Mouse (Mus musculus): ENCODE measurements around the gene Gramd4. TPM values are rescaled to one million over a fixed set of nuclear protein-coding genes. Genes with fewer than 3 reads are reported as not detected.

The Gramd4 gene
- polyA plus RNA-seq, 1 experiment, result 18.0 TPM

GRCm38 (mm10) chr15:86165811-86166590 is 108.5 kb downstream of the Gramd4 start:
- Histone ChIP-seq H3K4me1 (ENCODE audit: control insufficient read depth, insufficient read depth, low read length) (peaks cover 14% of the 10 kb centered on the region), H3K4me3 (ENCODE audit: insufficient read depth, low read length) (no peak overlapping the region), H3K27ac (ENCODE audit: insufficient read depth, low read length) (no peak overlapping the region)
- no peak for TF ChIP-seq CTCF (IDR thresholded peaks at IDR 0.05; ENCODE audit: borderline replicate concordance, insufficient read depth, low read length)
- no peak for TF ChIP-seq POLR2A (IDR thresholded peaks at IDR 0.05; ENCODE audit: low read depth, low read length)

- H3K4me3 ChIP-seq (ENCODE audit: insufficient read depth, low read length), result no peak overlapping the region
- TF ChIP-seq POLR2A (IDR thresholded peaks at IDR 0.05; ENCODE audit: low read depth, low read length) (no peak), CTCF (IDR thresholded peaks at IDR 0.05; ENCODE audit: borderline replicate concordance, insufficient read depth, low read length) (no peak)
- peaks cover 14% of the 10 kb centered on the region for H3K4me1 ChIP-seq (ENCODE audit: control insufficient read depth, insufficient read depth, low read length)
- no peak overlapping the region for H3K27ac ChIP-seq (ENCODE audit: insufficient read depth, low read length)
These were observed 109.6 kb downstream of the Gramd4 start for GRCm38 (mm10) chr15:86167032-86167655.

- Histone ChIP-seq H3K4me1 (ENCODE audit: control insufficient read depth, insufficient read depth, low read length) (peaks cover 14% of the 10 kb centered on the region), H3K27ac (ENCODE audit: insufficient read depth, low read length) (no peak overlapping the region), H3K4me3 (ENCODE audit: insufficient read depth, low read length) (no peak overlapping the region)
- TF ChIP-seq POLR2A (IDR thresholded peaks at IDR 0.05; ENCODE audit: low read depth, low read length), result no peak
These were observed 110.5 kb downstream of the Gramd4 start for GRCm38 (mm10) chr15:86167787-86168504.

- no peak overlapping the region for H3K4me3 ChIP-seq (ENCODE audit: insufficient read depth, low read length)
- TF ChIP-seq CTCF (IDR thresholded peaks at IDR 0.05; ENCODE audit: borderline replicate concordance, insufficient read depth, low read length) (no peak), POLR2A (IDR thresholded peaks at IDR 0.05; ENCODE audit: low read depth, low read length) (no peak)
- peaks cover 14% of the 10 kb centered on the region for H3K4me1 ChIP-seq (ENCODE audit: control insufficient read depth, insufficient read depth, low read length)
- no peak overlapping the region for H3K27ac ChIP-seq (ENCODE audit: insufficient read depth, low read length)
These were observed 111.0 kb downstream of the Gramd4 start for GRCm38 (mm10) chr15:86168505-86168867.

- H3K4me1 ChIP-seq (ENCODE audit: control insufficient read depth, insufficient read depth, low read length), result peaks cover 14% of the 10 kb centered on the region
- TF ChIP-seq CTCF (IDR thresholded peaks at IDR 0.05; ENCODE audit: borderline replicate concordance, insufficient read depth, low read length), result no peak
- TF ChIP-seq POLR2A (IDR thresholded peaks at IDR 0.05; ENCODE audit: low read depth, low read length), result no peak
These were observed 111.7 kb downstream of the Gramd4 start for GRCm38 (mm10) chr15:86168941-86169816.

GRCm38 (mm10) chr15:86169817-86170110 is 112.3 kb downstream of the Gramd4 start:
- TF ChIP-seq CTCF (IDR thresholded peaks at IDR 0.05; ENCODE audit: borderline replicate concordance, insufficient read depth, low read length) (no peak), POLR2A (IDR thresholded peaks at IDR 0.05; ENCODE audit: low read depth, low read length) (no peak)

More at GRCm38 (mm10) chr15:86168941-86169816, 111.7 kb downstream of the Gramd4 start:
- H3K27ac ChIP-seq (ENCODE audit: insufficient read depth, low read length), result no peak overlapping the region
- no peak overlapping the region for H3K4me3 ChIP-seq (ENCODE audit: insufficient read depth, low read length)

GRCm38 (mm10) chr15:86171316-86171715 is 113.8 kb downstream of the Gramd4 start:
- no peak overlapping the region for H3K27ac ChIP-seq (ENCODE audit: insufficient read depth, low read length)
- TF ChIP-seq CTCF (IDR thresholded peaks at IDR 0.05; ENCODE audit: borderline replicate concordance, insufficient read depth, low read length), result no peak
- TF ChIP-seq POLR2A (IDR thresholded peaks at IDR 0.05; ENCODE audit: low read depth, low read length), result no peak
- H3K4me3 ChIP-seq (ENCODE audit: insufficient read depth, low read length), result no peak overlapping the region
- H3K4me1 ChIP-seq (ENCODE audit: control insufficient read depth, insufficient read depth, low read length), result peaks cover 14% of the 10 kb centered on the region

More at GRCm38 (mm10) chr15:86169817-86170110, 112.3 kb downstream of the Gramd4 start:
- Histone ChIP-seq H3K4me3 (ENCODE audit: insufficient read depth, low read length) (no peak overlapping the region), H3K27ac (ENCODE audit: insufficient read depth, low read length) (no peak overlapping the region), H3K4me1 (ENCODE audit: control insufficient read depth, insufficient read depth, low read length) (peaks cover 14% of the 10 kb centered on the region)

- TF ChIP-seq CTCF (IDR thresholded peaks at IDR 0.05; ENCODE audit: borderline replicate concordance, insufficient read depth, low read length) (no peak), POLR2A (IDR thresholded peaks at IDR 0.05; ENCODE audit: low read depth, low read length) (no peak)
- Histone ChIP-seq H3K4me3 (ENCODE audit: insufficient read depth, low read length) (no peak overlapping the region), H3K27ac (ENCODE audit: insufficient read depth, low read length) (no peak overlapping the region), H3K4me1 (ENCODE audit: control insufficient read depth, insufficient read depth, low read length) (peaks cover 14% of the 10 kb centered on the region)
These were observed 114.6 kb downstream of the Gramd4 start for GRCm38 (mm10) chr15:86172124-86172523.

- TF ChIP-seq POLR2A (IDR thresholded peaks at IDR 0.05; ENCODE audit: low read depth, low read length) (no peak), CTCF (IDR thresholded peaks at IDR 0.05; ENCODE audit: borderline replicate concordance, insufficient read depth, low read length) (no peak)
- no peak overlapping the region for H3K27ac ChIP-seq (ENCODE audit: insufficient read depth, low read length)
- peaks cover 14% of the 10 kb centered on the region for H3K4me1 ChIP-seq (ENCODE audit: control insufficient read depth, insufficient read depth, low read length)
- H3K4me3 ChIP-seq (ENCODE audit: insufficient read depth, low read length), result no peak overlapping the region
These were observed 115.0 kb downstream of the Gramd4 start for GRCm38 (mm10) chr15:86172526-86172925.

Data from embryonic fibroblast, embryonic 13.5 days (primary cell).